Mouse (Mus musculus): Measurements from ENCODE around the gene Syt7. TPM values are rescaled to one million over a fixed set of nuclear protein-coding genes. Genes with fewer than 3 reads are reported as not detected.

Syt7 gene
- under 1 TPM; 0.02 to 0.12 TPM for polyA plus RNA-seq (2012; fragmentation: generic; extraction: Trizol)

GRCm38 (mm10) chr19:10388615-10389313 is at the start of gene Syt7:
Syt7 (plus strand) TSS chr19:10389090.

GRCm38 (mm10) chr19:10456752-10457483 is 68.0 kb downstream of the Syt7 start, which contains the start of gene Lrrc10b:
Lrrc10b (minus strand) TSS chr19:10457473.

GRCm38 (mm10) chr19:10482703-10483102 is 93.8 kb downstream of the Syt7 start, which contains the start of gene Ppp1r32:
Ppp1r32 (minus strand) TSS chr19:10482928.

Other genes starting within 250 kb of the Syt7 start
- 10 to 100 TPM; 44.4 to 85.1 TPM for gene Fads1, start 206.2 kb upstream of the Syt7 start, polyA plus RNA-seq (2012; fragmentation: generic; extraction: Trizol)
- 100 to 1,000 TPM; 442 to 477 TPM for gene Tmem258, start 185.1 kb upstream of the Syt7 start, polyA plus RNA-seq (2012; fragmentation: generic; extraction: Trizol)
- gene Fen1, start 184.9 kb upstream of the Syt7 start, polyA plus RNA-seq (2012; fragmentation: generic; extraction: Trizol) = 10 to 100 TPM; 20.1 to 48.2 TPM
- under 1 TPM; under 0.01 to 0.06 TPM for gene Myrf, start 148.3 kb upstream of the Syt7 start, polyA plus RNA-seq (2012; fragmentation: generic; extraction: Trizol)
- gene Dagla, start 84.2 kb upstream of the Syt7 start, polyA plus RNA-seq (2012; fragmentation: generic; extraction: Trizol) = 1 to 10 TPM; 2.1 to 5.2 TPM
- under 1 TPM in 1 of 2 experiments, not detected in 1; 0.02 TPM for gene Lrrc10b, start 68.4 kb downstream of the Syt7 start, polyA plus RNA-seq (2012; fragmentation: generic; extraction: Trizol)
- gene Ppp1r32, start 93.8 kb downstream of the Syt7 start, polyA plus RNA-seq (2012; fragmentation: generic; extraction: Trizol) = under 1 TPM; 0.02 to 0.13 TPM
- 10 to 100 TPM in 1 of 2 experiments, 1 to 10 TPM in 1; 7.3 to 32.2 TPM for gene Cpsf7, start 136.2 kb downstream of the Syt7 start, polyA plus RNA-seq (2012; fragmentation: generic; extraction: Trizol)
- 10 to 100 TPM in 1 of 2 experiments, 1 to 10 TPM in 1; 8.4 to 38.8 TPM for gene Sdhaf2, start 137.1 kb downstream of the Syt7 start, polyA plus RNA-seq (2012; fragmentation: generic; extraction: Trizol)
- gene Tmem216, start 167.1 kb downstream of the Syt7 start, polyA plus RNA-seq (2012; fragmentation: generic; extraction: Trizol) = 10 to 100 TPM; 22.2 to 36.5 TPM
- 10 to 100 TPM in 1 of 2 experiments, 1 to 10 TPM in 1; 7.9 to 27.6 TPM for gene Cyb561a3, start 188.1 kb downstream of the Syt7 start, polyA plus RNA-seq (2012; fragmentation: generic; extraction: Trizol)
- 10 to 100 TPM; 26.6 to 42.2 TPM for gene Tmem138, start 188.3 kb downstream of the Syt7 start, polyA plus RNA-seq (2012; fragmentation: generic; extraction: Trizol)
- 100 to 1,000 TPM; 435 to 445 TPM for gene Ddb1, start 216.2 kb downstream of the Syt7 start, polyA plus RNA-seq (2012; fragmentation: generic; extraction: Trizol)
- gene Tkfc, start 216.6 kb downstream of the Syt7 start, polyA plus RNA-seq (2012; fragmentation: generic; extraction: Trizol) = 10 to 100 TPM; 18.0 to 40.0 TPM
- under 1 TPM; 0.04 to 0.20 TPM for gene Vwce, start 245.1 kb downstream of the Syt7 start, polyA plus RNA-seq (2012; fragmentation: generic; extraction: Trizol)